13 mouse cellular contexts compared by ENCODE assay signal in genomic region chr17:35812307-35812706, GRCm38 (mm10). TPM values are rescaled to one million over a fixed set of nuclear protein-coding genes. Genes with fewer than 3 reads are reported as not detected.
A peak's percentile ranks its signal among the peaks of the same experiment; 100 is the strongest.
DNase-seq lines count a peak whose midpoint lies in the region; ATAC-seq and TF ChIP-seq lines count a peak whose summit lies in the region.
"Had no signal": no experiment of that assay in that cellular context is flagged by ENCODE, and none has a peak within 500 bp of the region (broad histone marks: within the 10 kb centered on the region; RNA-seq: fewer than 3 reads in every experiment).

No protein-coding gene starts in this region.

- TF ChIP-seq CTCF in lung, adult 2 months (IDR thresholded peaks at IDR 0.05; ENCODE audit: insufficient read depth, low read length) = no peak
- no peak for TF ChIP-seq CTCF in intestine, postnatal 0 days (IDR thresholded peaks at IDR 0.05; ENCODE audit: low read depth)

- no peaks in the 10 kb centered on the region for H3K36me3 ChIP-seq in heart, embryonic 15.5 days
- no peaks in the 10 kb centered on the region for H3K36me3 ChIP-seq in lung, embryonic 16.5 days (ENCODE audit: control insufficient read depth, insufficient read depth, low read length)
- no peaks in the 10 kb centered on the region for H3K36me3 ChIP-seq in intestine, postnatal 0 days (ENCODE audit: control insufficient read depth, insufficient read depth)

- DNase-seq in heart, postnatal 36 days = no peak
- no peak for DNase-seq in lung, adult 2 months
- no peak for DNase-seq in natural killer cell, adult 2 months (ENCODE audit: low spot score in 2 of 2)
- DNase-seq in cerebellum, postnatal 36 days = no peak
- DNase-seq: adrenal gland, postnatal 14 days; cerebellum, adult 2 months; kidney, postnatal 14 days; midbrain, embryonic 14.5 days; thymus, adult 18-20 months had no signal

- 0 out of 2 replicates have a peak overlapping the region, but pooled peaks have one; percentile 1 for H3K9ac ChIP-seq in heart, embryonic 15.5 days
- H3K9ac ChIP-seq in lung, embryonic 16.5 days (ENCODE audit: low read length) = no peak overlapping the region
- no peak overlapping the region for H3K9ac ChIP-seq in intestine, postnatal 0 days (ENCODE audit: low read depth, low read length)

- WGBS in heart, embryonic 15.5 days = 82% methylated on average over 5 of the region's 5 CpGs
- 69% methylated on average over 5 of the region's 5 CpGs for WGBS in lung, embryonic 16.5 days
- 76% methylated on average over 5 of the region's 5 CpGs for WGBS in lung, adult 2 months
- 82% methylated on average over 5 of the region's 5 CpGs for WGBS in intestine, postnatal 0 days

- intact Hi-C loops in heart, postnatal 36 days (cut with DNase I) = no loop called here

- no peak for ATAC-seq in heart, embryonic 15.5 days (replicated peaks; ENCODE audit: insufficient number of reproducible peaks, insufficient read depth, low FRiP score, low read depth)
- no peak for ATAC-seq in lung, embryonic 16.5 days (ENCODE audit: low read depth)
- ATAC-seq in intestine, postnatal 0 days = no peak
- ATAC-seq: CD4-positive, CD25-positive, alpha-beta regulatory T cell, adult 4 months had no signal

- peak overlapping the region; percentile 97 for H3K27ac ChIP-seq in heart, embryonic 15.5 days
- peak overlapping the region; percentile 94 for H3K27ac ChIP-seq in lung, embryonic 16.5 days (ENCODE audit: low read length)
- H3K27ac ChIP-seq in intestine, postnatal 0 days (ENCODE audit: low read depth, low read length) = peak overlapping the region; percentile 70; the same call in 1 of the 2 replicates

- H3K9me3 ChIP-seq in heart, embryonic 15.5 days (replicated peaks) = no peaks in the 10 kb centered on the region
- no peaks in the 10 kb centered on the region for H3K9me3 ChIP-seq in lung, embryonic 16.5 days (ENCODE audit: control insufficient read depth, low read length)
- no peaks in the 10 kb centered on the region for H3K9me3 ChIP-seq in intestine, postnatal 0 days (ENCODE audit: control insufficient read depth)

- no peak overlapping the region for H3K4me3 ChIP-seq in heart, embryonic 15.5 days
- no peak overlapping the region for H3K4me3 ChIP-seq in lung, embryonic 16.5 days (ENCODE audit: low read length)
- H3K4me3 ChIP-seq in lung, adult 2 months (replicated peaks; ENCODE audit: extremely low read depth, low read depth, low read length) = no peak overlapping the region
- no peak overlapping the region for H3K4me3 ChIP-seq in intestine, postnatal 0 days (ENCODE audit: low read depth, low read length)

- no peak for TF ChIP-seq POLR2A in lung, adult 2 months (IDR thresholded peaks at IDR 0.05; ENCODE audit: borderline replicate concordance, extremely low read depth, low read depth, low read length)

- no peaks in the 10 kb centered on the region for H3K27me3 ChIP-seq in heart, embryonic 15.5 days
- H3K27me3 ChIP-seq in lung, embryonic 16.5 days (ENCODE audit: control insufficient read depth, insufficient read depth, low read depth, low read length) = no peaks in the 10 kb centered on the region
- no peaks in the 10 kb centered on the region for H3K27me3 ChIP-seq in intestine, postnatal 0 days (replicated peaks; ENCODE audit: control insufficient read depth, insufficient read depth, low read length)

- H3K4me1 ChIP-seq in heart, embryonic 15.5 days (replicated peaks) = peaks cover 70% of the 10 kb centered on the region
- peaks cover 47% of the 10 kb centered on the region for H3K4me1 ChIP-seq in lung, embryonic 16.5 days (replicated peaks; ENCODE audit: control insufficient read depth, insufficient read depth, low read length)
- peaks cover 48% of the 10 kb centered on the region for H3K4me1 ChIP-seq in lung, adult 2 months (ENCODE audit: control insufficient read depth, insufficient read depth, low read length)
- H3K4me1 ChIP-seq in intestine, postnatal 0 days (replicated peaks; ENCODE audit: control insufficient read depth, insufficient read depth, low read length) = peaks cover 9% of the 10 kb centered on the region

- no peak overlapping the region for H3K4me2 ChIP-seq in heart, embryonic 15.5 days
- no peak overlapping the region for H3K4me2 ChIP-seq in lung, embryonic 16.5 days (ENCODE audit: low read depth, low read length)
- no peak overlapping the region for H3K4me2 ChIP-seq in intestine, postnatal 0 days (replicated peaks; ENCODE audit: low read depth)

RNA-seq across cellular contexts. Expression of gene Ier3, which starts 9.2 kb away (rescaled TPM):
- 49.7 and 56.5 TPM in 2 replicates for polyA plus RNA-seq in heart, embryonic 15.5 days (2015; fragmentation: Nextera tagmentation; extraction: Ambion mirVana)
- 10 to 100 TPM; 26.8 to 43.0 TPM for total RNA-seq in heart, postnatal 36 days (2021)
- 21.9 and 31.7 TPM in 2 replicates for polyA plus RNA-seq in lung, embryonic 16.5 days (2015; fragmentation: Nextera tagmentation; extraction: Ambion mirVana)
- 133 TPM in 2 replicates for polyA plus RNA-seq in lung, adult 2 months (2012; rRNA removed)
- polyA plus RNA-seq in intestine, postnatal 0 days (2015; fragmentation: Nextera tagmentation; extraction: Ambion mirVana) = 34.6 and 36.9 TPM in 2 replicates

RNA-seq across cellular contexts. Expression of gene Flot1, which starts 10.7 kb away (rescaled TPM):
- 103 and 109 TPM in 2 replicates for polyA plus RNA-seq in heart, embryonic 15.5 days (2015; fragmentation: Nextera tagmentation; extraction: Ambion mirVana)
- 100 to 1,000 TPM; 154 to 159 TPM for total RNA-seq in heart, postnatal 36 days (2021)
- 57.8 and 65.1 TPM in 2 replicates for polyA plus RNA-seq in lung, embryonic 16.5 days (2015; fragmentation: Nextera tagmentation; extraction: Ambion mirVana)
- polyA plus RNA-seq in lung, adult 2 months (2012; rRNA removed) = 81.9 and 89.7 TPM in 2 replicates
- polyA plus RNA-seq in intestine, postnatal 0 days (2015; fragmentation: Nextera tagmentation; extraction: Ambion mirVana) = 56.4 and 57.8 TPM in 2 replicates

RNA-seq across cellular contexts. Expression of gene Tubb5, which starts 25.8 kb away (rescaled TPM):
- 567 and 662 TPM in 2 replicates for polyA plus RNA-seq in heart, embryonic 15.5 days (2015; fragmentation: Nextera tagmentation; extraction: Ambion mirVana)
- total RNA-seq in heart, postnatal 36 days (2021) = 10 to 100 TPM; 87.6 to 91.6 TPM
- 877 and 940 TPM in 2 replicates for polyA plus RNA-seq in lung, embryonic 16.5 days (2015; fragmentation: Nextera tagmentation; extraction: Ambion mirVana)
- polyA plus RNA-seq in lung, adult 2 months (2012; rRNA removed) = 258 and 298 TPM in 2 replicates
- 233 and 240 TPM in 2 replicates for polyA plus RNA-seq in intestine, postnatal 0 days (2015; fragmentation: Nextera tagmentation; extraction: Ambion mirVana)

RNA-seq across cellular contexts. Expression of gene Mdc1, which starts 29.0 kb away (rescaled TPM):
- 12.6 and 17.0 TPM in 2 replicates for polyA plus RNA-seq in heart, embryonic 15.5 days (2015; fragmentation: Nextera tagmentation; extraction: Ambion mirVana)
- total RNA-seq in heart, postnatal 36 days (2021) = 10 to 100 TPM; 12.2 to 14.2 TPM
- 20.6 and 22.3 TPM in 2 replicates for polyA plus RNA-seq in lung, embryonic 16.5 days (2015; fragmentation: Nextera tagmentation; extraction: Ambion mirVana)
- polyA plus RNA-seq in lung, adult 2 months (2012; rRNA removed) = 6.8 and 8.2 TPM in 2 replicates
- 2.3 and 2.7 TPM in 2 replicates for polyA plus RNA-seq in intestine, postnatal 0 days (2015; fragmentation: Nextera tagmentation; extraction: Ambion mirVana)

RNA-seq across cellular contexts. Expression of gene Nrm, which starts 48.8 kb away (rescaled TPM):
- 38.7 and 46.2 TPM in 2 replicates for polyA plus RNA-seq in heart, embryonic 15.5 days (2015; fragmentation: Nextera tagmentation; extraction: Ambion mirVana)
- total RNA-seq in heart, postnatal 36 days (2021) = 1 to 10 TPM; 2.3 to 2.4 TPM
- polyA plus RNA-seq in lung, embryonic 16.5 days (2015; fragmentation: Nextera tagmentation; extraction: Ambion mirVana) = 65.6 and 67.9 TPM in 2 replicates
- 16.5 and 26.2 TPM in 2 replicates for polyA plus RNA-seq in lung, adult 2 months (2012; rRNA removed)
- polyA plus RNA-seq in intestine, postnatal 0 days (2015; fragmentation: Nextera tagmentation; extraction: Ambion mirVana) = 19.8 and 20.6 TPM in 2 replicates
